Mouse (Mus musculus): ENCODE measurements around the gene Kctd12.

The Kctd12 gene

GRCm38 (mm10) chr14:102953511-102953910 lies 28.9 kb downstream of the Kctd12 start:
- no peak for DNase-seq

GRCm38 (mm10) chr14:102951974-102952373 lies 30.5 kb downstream of the Kctd12 start:
- no peak for DNase-seq

- DNase-seq: no peak
Observed at GRCm38 (mm10) chr14:102947796-102948195, 34.6 kb downstream of the Kctd12 start.

GRCm38 (mm10) chr14:102942222-102942843 lies 40.1 kb downstream of the Kctd12 start:
- no peak for DNase-seq

DNA sequence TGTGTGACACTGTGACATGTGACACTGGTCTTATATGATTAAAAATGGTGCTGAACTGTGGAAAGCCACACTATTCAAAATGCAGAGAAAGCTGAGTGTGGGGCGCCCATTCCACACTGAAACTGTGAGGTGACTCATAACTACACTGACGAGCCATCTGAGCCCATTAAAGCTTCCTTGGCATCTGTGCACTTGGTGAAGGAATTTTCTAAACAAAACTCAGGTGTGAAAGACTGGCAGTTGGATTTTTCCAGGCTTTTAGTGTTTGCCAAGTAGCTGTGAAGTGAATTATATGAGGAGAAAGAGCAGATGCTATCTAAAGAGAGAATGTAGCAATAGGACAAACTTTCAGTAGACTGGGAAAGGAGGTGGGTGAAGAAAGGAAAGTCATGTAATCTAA lies 47.6 kb downstream of the Kctd12 start:
- no peak for DNase-seq

DNA sequence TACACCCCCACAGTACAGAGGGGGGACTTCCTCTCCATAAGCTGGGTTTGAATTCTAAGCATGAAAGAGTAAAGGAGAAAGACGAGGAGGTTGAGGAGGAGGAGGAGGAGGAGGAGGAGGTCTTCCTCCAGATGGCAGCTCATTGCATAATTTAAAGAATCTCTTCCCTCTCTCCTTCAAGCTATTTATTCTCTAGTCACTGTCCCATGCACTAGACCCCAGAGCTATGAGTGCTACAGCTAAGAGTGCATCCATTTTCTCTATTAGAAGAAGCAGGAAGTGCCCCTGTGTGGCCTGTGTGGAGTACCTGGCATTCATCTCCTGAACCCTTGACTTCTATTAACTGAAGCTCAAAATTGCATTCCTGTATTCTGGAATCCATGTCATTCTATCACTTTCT lies 51.5 kb downstream of the Kctd12 start:
- DNase-seq: no peak

DNA sequence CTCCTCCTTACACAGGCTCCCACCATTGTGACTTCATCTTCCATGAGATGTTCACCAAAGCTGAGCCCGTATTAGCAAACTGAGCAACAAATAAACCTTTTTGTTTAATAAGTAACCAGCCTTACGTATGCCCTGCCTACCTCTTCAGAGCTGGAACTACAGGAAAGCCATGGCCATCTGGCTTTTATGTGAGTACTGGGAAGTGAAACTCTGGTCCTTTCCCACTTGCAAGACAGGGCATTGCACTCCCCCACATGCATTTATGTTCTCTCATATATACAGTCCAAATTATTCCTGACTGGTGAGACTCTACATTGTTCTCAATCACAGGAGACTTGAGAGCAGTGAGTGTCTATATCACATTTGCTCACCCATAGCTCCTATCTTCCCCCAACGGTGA lies 52.9 kb downstream of the Kctd12 start:
- no peak for DNase-seq

- no peak for DNase-seq
Observed at GRCm38 (mm10) chr14:102927847-102928466, 54.5 kb downstream of the Kctd12 start.

Data from spleen, adult 18-20 months (tissue).